Mouse (Mus musculus) left cerebral cortex, postnatal 36 days (tissue): ENCODE data around the gene Slco2a1. TPM values are rescaled to one million over a fixed set of nuclear protein-coding genes. Genes with fewer than 3 reads are reported as not detected.

Source experiments
- DNase-seq, 2 experiments: peaks; one replicate each; pipeline ENCODE4 v3.0.0; 2021 to 2022; ENCODE audit warnings: low spot score in 2 of 2, mixed read lengths in 1 of 2
- intact Hi-C: fragments of 180-260 bp; cut with DNase I; formaldehyde crosslinking; loops from one replicate; pipeline ENCODE4 v1.15.1; 2025
- total RNA-seq, 2 experiments: library from RNA; stranded (reverse); gene quantifications; 2 replicates each; pipeline ENCODE4 v1.2.3; 2021

The Slco2a1 gene
- under 1 TPM; 0.63 to 0.76 TPM for total RNA-seq

DNA sequence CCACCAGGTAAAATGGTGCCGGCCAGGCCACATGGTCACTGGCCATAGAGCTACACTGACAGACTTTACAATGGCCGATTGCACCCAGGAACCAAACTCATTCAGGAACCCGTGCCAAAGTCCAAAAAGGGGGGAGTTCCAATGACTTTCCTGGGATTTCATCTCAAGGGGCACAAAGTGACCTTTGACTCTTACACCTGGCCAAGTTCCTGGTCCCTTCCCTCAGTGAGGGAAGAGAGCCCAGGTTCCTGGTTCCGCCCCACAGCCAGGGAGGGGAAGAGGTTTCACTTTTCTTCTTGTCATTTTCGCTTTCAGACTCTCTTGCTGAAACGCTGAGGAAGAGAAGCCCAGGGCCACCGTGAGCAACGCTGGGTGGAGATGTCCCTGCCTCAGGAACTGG lies at the start of gene Slco2a1:
TSS of gene Slco2a1 (plus strand) at position 251 of the 400 bp plus-strand sequence.
- DNase-seq: no peak
- intact Hi-C loops: no loop called here

DNA sequence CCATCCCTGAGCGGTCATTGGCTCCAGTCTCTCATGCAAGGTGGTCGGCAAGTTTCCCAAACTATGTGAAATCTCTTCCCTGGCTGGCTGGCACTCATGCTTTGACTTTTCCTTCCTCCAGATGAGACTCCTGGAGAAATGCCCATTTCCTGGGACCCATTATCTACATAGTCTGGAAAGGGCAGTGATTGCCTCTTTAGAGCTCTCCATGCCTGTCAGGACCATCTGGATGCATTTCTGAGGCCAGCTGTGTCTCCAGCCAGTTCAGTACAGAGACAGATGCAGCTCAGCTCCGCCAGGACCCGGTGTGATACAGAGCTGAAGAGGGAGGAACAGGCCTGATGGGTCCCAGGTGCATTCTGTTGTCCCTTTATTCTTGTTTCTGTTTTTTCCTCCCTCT lies 46.3 kb upstream of the Slco2a1 start:
- intact Hi-C loops: no loop called here
- no peak for DNase-seq

DNA sequence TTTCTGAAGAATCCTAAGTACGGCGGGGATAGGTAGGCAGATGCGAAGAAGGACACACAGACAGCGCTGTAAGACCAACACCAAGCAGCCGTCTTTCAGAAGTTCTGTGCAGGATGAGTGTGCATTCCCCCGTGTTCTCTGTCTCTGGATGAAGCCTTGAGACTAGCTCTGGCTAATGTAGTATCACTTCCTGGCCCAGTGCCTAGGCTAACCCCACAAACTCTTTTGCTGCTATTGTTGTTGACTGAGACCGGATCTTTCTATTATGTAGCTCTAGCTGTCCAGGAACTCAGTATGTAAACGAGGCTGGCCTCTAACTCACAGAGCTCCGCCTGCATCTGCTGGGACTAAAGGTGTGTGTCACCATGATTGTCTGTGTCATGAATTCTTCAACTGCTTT lies 43.6 kb upstream of the Slco2a1 start:
- intact Hi-C loops: no loop called here
- DNase-seq: no peak

DNA sequence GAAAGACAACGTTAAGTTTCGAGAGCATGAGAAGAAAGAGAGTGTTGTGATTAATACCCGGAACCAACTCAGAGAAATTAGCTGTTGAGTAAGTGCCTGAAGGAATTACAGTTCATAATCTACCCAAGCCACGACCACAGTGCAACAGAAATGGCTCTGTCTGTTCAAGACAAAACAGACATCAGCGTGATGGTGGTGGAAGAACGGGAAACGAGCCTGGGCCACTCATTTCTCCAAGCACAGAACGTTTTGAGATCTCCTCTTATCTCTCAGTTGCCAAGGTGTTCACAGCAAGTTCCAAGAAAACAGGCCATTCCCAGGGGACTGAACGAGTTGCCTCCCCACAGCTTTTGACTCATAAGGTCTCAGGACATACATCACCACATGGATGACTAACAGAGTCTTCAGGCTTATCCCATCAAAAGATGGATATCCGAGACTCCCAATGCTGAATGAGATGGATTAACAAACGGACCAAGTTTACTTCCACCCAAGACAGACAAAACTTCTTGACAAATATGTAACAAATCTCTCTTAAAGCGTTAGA lies 42.0 kb upstream of the Slco2a1 start:
- no peak for DNase-seq
- intact Hi-C loops: no loop called here

DNA sequence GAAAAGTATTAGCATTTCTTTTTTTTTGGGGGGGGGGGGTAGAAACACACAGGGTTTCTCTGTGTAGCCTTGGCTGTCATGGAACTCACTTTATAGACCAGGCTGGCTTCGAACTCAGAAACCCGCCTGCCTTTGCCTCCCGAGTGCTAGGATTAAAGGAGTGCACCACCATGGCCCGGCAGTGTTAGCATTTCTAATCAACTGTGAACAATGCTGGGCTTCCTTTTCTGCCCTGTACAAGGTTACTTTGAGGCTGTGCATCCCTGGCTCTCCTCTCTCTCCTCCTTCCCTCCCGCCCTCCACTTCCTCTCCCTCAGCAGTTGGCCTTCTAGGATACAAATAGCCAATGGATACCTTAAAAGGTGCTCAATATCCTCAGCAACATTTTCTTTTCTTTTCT lies 39.8 kb upstream of the Slco2a1 start:
- intact Hi-C loops: no loop called here

DNA sequence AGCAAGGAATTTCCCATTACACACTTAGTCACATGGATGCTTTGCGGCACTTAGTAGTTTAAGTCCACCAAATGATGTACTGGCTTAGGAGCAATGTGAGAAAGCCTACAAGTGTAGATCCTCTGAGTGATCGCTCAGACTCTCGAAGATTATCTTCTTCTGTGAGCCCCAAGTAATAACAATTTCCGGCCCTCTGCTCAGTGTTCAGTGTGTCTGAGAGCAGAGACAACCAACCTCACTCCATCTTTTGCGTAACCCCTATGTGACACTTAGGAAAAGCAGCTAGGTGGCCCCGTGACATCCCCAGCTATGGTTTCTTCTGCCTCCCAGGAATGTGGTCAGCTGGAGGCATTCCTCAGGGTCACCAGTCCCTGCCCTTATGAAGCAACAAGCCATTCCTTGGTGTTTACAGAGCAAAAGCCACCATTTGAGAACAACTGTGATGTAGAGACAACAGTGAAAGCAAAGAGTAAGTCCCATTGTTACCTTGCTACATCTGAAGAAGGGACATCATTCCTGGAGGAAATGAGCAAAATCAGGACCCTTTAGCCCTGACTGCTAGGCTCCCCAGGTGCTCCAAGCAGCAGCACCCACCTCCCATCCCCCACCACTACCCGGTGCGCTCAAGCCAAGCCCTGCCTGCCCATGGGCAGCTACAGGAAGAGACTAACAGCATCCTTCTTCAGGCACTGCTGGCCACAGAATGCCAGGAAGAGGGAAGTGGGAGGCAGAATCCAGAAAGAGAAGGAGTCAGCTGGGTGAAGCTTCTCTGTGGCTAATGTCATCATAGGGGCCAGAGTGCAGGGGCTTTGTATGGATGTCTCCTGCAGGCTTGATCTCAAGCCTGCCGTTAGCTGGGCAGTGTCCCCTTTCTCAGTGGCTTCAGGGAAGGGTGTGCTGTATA lies 37.2 kb upstream of the Slco2a1 start:
- no peak for DNase-seq
- intact Hi-C loops: no loop called here

More for the DNA sequence above, 39.8 kb upstream of the Slco2a1 start:
- DNase-seq: no peak

DNA sequence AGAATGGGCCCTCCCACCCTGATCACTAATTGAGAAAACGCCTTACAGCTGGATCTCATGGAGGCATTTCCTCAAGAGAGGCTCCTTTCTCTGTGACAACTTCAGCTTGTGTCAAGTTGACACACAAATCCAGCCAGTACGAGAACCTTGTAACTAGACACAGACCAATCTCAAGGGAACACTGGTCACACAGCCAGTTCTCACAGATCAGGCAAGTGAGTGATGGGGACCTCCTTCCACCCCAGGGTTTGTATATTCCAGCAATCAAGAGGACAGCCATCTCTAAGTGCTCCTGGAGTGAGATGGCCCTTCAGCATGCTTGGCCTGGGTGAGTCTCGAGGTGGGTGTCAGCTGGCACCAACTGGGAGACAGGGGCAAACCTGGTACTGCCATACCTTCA lies 32.6 kb upstream of the Slco2a1 start:
- no peak for DNase-seq
- intact Hi-C loops: no loop called here

DNA sequence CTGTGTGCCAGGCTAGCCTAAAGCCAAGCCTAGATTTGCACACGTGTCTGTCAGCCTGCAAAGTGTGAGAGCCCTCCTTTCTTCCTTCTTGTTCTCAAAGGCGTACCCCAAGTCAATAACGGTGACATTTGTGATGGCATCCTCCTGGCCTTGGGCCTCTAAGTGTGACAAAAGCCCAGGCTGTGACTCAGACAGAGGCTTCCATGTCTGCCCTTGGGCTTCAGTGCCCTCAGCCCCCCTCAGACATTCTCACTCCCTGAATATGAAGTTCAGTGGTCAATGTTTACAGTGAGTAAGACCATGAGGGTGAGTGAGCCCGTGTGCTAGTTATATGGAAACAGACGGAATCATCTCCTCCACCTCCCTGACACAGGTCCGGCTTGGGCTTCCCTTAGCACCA lies 29.8 kb upstream of the Slco2a1 start:
- no peak for DNase-seq
- intact Hi-C loops: no loop called here

DNA sequence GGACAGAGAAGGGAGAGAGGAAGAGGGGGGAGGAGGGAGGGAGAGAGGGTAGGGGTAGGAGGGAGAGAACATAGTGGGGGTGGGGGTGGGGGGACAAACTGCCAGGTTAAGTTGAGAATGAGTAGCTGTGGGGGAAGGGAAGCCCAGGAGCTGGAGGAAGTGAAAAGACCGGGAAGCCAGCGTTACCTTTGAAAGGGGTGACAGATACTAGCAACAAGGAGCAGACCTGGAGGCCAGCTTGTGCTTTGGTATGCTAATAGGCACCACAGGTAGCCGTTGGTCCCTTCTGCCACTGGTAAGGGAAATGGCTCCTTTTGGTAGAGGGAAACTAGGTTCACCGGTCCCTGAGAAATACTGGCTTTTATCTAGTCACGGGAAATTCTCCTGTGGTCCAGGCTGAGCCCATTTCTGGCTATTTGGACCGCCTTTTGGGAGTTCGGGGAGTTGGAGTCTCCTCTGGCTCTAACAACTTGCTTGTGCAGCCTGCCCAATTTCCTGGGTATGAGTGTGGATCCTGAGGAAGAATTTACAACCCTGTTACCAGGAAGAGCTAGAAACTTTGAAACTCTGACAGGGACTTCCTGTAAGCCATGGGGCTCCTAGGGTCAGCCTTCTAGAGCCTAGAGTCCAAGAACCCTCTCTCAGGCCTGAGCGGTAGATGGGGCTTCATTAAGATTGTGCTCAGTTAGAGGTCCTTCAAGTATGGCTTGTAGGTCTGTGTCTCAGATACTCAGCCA lies 27.0 kb upstream of the Slco2a1 start:
- intact Hi-C loops: no loop called here

DNA sequence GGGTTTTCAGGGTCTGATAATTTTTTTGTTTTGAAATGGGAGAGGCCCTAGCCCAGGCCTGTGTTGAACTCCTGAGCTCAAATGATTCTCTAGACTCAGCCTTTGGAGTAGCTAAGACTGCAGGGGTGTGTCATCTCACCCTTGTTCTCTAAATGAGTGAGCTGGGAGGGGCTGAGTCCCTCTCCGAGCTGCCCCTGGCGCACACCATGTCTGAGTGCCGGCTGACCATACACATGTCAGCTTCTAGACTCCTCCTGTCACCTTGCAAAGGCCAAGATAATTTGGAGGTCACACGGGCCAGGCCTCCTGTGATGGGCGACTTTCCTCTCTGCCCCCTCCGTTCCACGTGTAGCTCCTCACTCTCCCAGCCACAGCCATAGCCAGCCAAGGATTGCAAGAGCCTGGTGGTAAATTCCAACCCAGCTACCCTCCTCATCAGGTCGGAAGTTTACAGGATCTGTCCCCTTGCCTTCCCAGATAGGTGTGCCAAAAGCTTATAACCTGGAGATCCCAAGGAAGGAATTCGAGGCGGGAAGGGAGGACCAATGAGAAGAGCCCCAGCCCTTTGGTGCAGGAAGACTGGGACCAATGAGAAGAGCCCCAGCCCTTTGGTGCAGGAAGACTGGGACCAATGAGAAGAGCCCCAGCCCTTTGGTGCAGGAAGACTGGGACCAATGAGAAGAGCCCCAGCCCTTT lies 26.3 kb upstream of the Slco2a1 start:
- intact Hi-C loops: no loop called here
- no peak for DNase-seq

More for the DNA sequence above, 27.0 kb upstream of the Slco2a1 start:
- no peak for DNase-seq

DNA sequence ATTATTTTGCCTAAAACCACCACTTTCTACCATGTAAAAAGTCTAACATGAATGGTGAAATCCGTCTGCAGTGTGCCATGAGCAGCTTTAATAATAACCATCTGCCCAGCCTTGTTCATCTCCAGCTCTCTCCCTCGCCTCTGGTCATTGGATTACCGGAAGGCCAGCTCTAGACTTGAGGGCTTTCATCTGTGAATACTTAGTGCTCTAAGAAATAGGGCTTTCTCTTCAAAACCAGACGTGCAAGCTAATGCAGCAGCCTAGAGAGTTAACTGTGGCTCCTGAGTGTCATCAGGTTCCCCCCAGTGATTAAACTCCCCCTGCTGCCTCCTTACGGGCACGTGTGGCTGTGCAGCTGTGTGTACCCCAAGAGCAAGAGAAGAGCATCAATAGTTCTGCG lies 25.2 kb upstream of the Slco2a1 start:
- no peak for DNase-seq
- intact Hi-C loops: no loop called here

DNA sequence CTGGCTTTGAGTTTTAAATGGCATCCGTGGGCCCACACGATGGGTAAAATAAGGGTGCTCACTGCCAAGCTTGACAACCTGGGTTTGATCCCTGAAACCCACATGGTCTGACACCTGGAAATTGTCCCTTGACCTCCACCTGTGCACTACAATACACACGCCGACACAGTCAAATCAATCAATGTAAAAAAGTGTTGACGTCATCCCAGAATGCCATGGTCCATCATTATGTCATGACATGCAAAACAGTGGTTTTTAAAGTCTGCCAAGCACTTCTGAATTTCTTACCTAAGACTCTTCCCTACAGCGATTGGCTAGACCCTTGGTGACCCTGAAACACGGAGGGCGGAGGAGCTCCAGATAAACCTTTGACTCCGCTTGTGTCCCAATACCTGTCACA lies 23.9 kb upstream of the Slco2a1 start:
- intact Hi-C loops: no loop called here
- DNase-seq: no peak

DNA sequence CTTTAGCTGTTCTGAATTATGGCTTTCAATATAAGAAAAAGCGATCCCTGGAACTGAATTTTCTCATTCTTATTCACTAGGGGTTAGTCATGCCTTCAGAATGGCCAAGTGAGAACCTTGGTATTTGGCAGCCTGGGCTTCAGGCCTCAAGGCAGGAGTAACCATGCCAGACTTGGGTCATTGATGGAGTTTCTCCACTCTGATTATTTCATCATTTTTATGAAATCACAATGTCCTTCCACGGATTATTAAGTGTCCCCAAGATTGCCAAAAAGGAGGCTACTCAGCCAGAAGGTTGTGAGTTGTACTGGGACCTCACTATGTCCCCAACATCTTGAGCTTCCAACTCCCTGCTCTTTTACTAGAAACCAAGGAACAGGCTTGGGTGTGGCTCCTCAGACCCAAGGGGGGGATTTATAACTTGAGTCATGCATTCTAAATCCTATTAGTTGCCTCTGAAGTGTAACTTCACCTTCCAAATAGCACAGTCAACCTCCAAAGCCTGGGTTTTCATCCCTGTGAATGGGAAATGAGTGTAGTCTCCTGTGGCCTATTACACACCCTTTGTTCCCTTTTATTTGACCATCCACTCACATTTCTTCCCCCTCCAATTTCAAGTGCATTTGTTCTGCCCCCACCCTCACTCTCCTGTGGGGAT lies 16.0 kb upstream of the Slco2a1 start:
- no peak for DNase-seq
- intact Hi-C loops: no loop called here

DNA sequence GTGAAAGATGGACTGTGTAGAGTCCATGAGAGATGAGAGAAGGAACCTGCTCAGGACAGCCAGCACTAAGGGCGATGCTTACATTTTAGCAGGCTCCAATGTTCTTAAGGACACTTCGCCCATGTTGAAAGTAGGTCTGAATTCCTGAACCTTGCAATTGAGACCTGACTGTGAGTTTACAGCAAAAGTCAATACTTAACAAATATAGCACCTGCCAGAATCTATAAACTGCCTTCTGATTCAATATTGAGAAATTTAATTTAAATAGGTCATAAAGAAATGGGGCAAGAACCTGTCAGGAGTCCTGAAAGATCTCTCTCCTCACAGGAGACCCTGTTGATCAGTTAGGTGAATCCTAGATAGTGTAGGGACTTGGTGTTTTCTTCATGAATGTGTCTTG lies 12.6 kb upstream of the Slco2a1 start:
- intact Hi-C loops: no loop called here
- no peak for DNase-seq

DNA sequence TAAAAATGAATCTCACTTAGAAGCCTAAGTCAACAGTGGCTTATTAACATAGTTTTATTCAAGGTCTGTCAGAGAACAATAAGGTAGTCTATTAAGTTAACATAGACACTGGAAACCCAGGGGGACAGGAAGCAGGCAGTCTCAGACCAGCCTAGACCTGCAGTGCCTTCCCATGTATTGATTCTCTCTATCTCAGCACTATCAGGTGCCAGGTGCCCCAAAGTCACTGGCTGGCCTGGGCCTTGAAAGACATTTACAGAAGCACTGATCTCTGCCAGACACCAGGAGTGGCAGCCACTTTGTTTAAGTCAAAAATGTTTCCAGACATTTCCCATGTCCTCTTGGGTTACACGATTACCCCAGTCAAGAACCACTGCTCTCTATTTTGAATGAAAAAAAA lies 11.4 kb upstream of the Slco2a1 start:
- DNase-seq: no peak
- intact Hi-C loops: no loop called here

DNA sequence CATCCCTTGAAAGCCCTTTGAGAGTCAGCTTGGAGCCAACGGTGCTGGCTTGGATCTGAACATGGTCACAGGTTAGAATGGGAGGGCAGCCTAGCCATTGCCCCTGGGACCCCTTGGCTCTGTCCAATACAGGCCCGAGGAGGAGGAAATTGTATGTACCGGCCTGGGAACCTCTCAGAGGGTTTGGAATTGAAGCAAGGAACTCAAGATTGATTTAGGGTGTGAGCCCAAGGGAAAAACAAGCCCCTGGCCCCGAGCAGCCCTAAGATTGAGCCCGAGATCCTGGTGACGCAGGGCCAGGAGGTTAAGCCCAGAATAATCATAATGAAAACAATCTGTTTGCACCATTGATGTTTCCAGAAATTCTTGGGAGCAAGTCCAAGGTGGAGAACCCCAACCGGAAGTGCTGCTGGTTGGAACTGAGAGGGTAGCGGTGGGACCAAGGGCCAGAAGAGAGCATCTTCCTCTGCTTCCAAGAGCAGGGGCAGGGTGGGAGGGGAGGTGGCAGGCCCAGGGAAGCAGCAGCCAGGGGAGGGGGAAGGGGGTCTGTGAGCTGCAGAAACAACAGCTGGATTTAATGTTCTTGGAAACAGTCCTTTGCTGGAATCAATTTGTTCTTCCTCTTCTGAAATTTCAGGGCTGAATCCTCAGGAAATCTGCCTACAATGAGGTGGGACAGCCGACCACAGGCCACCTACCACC lies 10.6 kb upstream of the Slco2a1 start:
- no peak for DNase-seq
- intact Hi-C loops: no loop called here

DNA sequence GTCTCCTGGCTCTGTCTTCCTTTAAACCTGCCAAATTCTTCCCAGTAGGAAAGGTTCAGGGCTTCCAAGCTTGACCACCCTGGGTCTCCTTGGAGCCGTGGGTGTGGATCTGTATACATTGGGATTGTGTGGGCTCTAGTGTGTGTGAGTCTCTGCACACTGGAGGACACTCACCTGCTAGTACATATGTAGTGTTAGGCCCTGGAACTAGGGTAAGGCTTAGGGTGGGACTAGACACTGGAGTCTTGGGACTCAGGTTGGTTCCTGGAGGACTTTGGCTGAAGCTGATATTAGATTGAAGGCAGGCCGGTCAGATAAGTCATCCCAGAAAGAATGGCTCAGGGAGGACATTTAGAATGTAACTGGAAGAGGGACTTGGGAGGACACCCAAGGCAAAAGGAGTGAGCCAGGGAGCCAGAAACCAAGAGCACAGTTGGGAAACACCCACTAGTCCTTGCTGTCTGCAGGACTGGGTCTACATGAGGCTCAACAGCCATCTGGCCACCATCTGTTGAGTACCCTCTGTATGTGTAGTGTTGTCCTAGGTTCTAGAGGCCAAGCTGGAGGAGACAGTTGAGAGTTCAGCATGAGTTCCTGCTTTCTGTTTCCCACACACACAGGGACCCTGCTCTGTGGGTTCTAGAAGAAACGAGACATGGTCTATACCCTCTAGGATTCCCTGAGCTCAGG lies 9.4 kb upstream of the Slco2a1 start:
- intact Hi-C loops: no loop called here
- DNase-seq: no peak

DNA sequence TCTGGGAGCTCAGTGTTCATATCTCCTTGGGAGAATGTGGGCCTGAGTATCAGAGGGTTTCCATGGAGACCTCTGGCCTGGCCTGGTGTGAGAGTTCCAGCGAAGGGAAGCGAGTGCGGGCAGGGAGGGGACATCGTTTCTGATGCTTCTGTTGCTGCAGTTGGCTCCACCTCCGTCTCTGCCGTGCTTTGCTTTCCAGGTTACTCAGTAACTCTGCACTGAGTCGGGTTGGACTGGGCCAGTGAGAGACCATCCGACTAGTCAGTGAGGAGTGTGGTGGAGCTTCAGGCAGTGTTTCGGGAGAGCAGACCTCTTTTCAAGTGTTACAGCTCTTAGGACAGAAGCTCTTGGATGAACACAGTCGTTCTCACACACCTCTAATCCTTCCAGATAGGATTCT lies 8.6 kb upstream of the Slco2a1 start:
- DNase-seq: no peak
- intact Hi-C loops: no loop called here

DNA sequence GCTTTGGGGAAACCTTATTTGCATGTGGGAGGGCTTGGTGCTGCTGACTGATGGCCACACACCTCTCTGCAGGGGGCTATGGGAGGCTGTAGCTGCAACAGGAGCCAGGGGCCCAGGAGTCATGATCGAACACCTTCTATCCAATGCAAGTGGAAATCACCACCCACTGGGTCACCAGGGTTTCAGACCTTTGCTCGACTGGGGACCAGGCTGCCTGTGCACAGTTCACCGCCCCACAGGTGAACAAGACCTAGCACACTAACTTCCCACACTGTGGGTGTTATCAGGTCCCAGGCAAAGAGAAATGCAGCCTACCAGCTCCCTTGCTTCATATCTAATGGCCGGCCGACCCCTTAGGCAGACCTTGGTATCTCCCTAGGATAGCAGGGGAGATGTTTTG lies 8.1 kb upstream of the Slco2a1 start:
- no peak for DNase-seq
- intact Hi-C loops: no loop called here
